Mouse (Mus musculus) left cerebral cortex, postnatal 36 days (tissue): ENCODE data around the gene Scly. TPM values are rescaled to one million over a fixed set of nuclear protein-coding genes. Genes with fewer than 3 reads are reported as not detected.
A peak's percentile ranks its signal among the peaks of the same experiment; 100 is the strongest.

Experiments used
- DNase-seq, 2 experiments: peaks; one replicate each; pipeline ENCODE4 v3.0.0; 2021 to 2022; ENCODE audit warnings: low spot score in 2 of 2, mixed read lengths in 1 of 2
- intact Hi-C: fragments of 180-260 bp; cut with DNase I; formaldehyde crosslinking; loops from one replicate; pipeline ENCODE4 v1.15.1; 2025
- total RNA-seq, 2 experiments: library from RNA; stranded (reverse); gene quantifications; 2 replicates each; pipeline ENCODE4 v1.2.3; 2021

Gene Scly
- total RNA-seq, 2 experiments from 2014 or later = 20.6 to 23.1 TPM

DNA sequence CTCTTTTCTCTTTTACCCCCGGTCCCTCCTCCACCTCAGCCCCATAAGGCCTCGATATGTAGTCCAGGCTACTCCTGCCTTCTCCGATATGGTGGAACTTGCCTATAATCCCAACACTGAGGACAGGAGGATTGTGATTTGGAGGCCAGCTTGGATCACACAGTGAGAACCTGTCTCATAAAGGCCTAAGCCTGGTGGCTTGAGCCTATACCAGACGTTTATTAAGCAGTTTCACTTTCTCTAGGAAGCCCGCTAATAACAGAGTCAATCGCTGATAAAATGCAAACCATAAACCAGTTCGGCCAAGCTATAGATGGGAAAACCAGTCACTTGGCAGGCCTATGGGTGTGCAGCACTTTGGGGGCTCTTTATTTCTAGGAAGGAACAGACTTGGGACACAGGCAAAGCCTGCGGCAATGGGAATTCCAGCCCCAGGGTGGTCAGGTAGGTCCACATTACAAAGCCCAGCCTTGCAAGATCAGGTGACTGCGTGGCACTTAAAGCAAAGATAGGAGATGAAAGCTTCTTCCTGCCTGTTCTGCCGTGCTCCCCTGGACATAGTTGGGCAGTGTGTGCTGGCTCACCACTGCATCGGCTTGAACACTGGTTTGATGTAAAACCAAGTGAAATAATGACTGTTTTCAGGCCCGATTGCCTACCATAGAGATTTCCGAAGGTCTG, 1.0 kb downstream of the Scly start:
- no peak for DNase-seq
- intact Hi-C loops = no loop called here

- DNase-seq = no peak
- intact Hi-C loops = no loop called here
Measured at GRCm38 (mm10) chr1:91299707-91300426, 1.7 kb downstream of the Scly start.

DNA sequence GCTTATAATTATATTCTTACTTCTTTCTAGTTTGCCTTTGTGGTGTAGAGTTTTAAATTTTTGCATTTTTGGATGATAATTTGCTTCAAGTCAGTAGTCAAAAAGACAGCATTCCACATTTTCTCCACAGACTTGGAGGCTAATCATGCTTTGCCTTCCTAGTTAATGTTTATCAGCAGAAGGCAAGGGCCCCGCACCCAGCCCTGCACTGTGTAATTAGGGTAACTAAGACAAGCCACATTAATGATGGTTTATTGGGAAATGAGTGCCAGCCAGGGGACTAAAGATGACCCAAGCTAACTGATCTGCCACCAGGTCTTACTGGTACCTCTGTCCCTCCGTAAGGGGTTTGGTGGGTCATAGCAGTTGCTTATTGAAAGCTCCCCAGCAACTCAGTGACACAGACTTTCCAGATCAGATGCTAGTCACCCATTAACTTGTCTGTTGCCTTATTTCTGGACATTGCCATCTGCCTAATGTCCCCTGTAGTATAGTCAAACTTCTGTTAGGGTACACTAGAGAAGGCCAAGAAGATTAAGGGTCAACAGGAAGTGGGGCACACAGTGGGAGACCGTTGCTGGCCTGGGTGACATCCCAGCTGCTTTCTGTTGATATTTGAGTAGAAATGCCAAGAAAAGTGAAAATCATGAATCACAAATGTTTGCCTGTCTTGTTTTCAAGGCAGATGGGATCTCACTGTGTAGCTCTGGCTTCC, 3.2 kb downstream of the Scly start:
- DNase-seq = no peak
- intact Hi-C loops = no loop called here

DNA sequence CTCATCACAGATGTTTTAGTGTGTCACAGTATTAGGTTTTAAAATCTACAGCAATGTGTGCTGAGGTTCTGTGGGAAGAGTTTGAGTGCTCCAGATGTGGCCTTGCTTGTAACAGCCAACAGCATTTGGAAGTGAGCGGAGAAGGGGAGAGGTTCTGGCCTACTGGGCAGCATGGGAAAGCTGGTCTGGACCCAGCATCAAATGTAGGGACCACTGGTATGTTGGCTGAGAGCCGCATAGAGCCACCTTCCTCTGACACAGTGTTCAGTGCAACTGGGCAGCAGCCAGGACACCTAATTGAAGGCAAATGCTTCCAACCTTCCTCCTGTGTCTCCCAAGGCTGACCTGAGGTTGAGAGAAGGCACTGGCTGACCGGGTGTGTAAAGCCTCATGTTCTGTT, 3.9 kb downstream of the Scly start:
- no peak for DNase-seq
- intact Hi-C loops = no loop called here

- no peak for DNase-seq
- intact Hi-C loops = no loop called here
Measured at GRCm38 (mm10) chr1:91304621-91305020, 6.5 kb downstream of the Scly start.

DNA sequence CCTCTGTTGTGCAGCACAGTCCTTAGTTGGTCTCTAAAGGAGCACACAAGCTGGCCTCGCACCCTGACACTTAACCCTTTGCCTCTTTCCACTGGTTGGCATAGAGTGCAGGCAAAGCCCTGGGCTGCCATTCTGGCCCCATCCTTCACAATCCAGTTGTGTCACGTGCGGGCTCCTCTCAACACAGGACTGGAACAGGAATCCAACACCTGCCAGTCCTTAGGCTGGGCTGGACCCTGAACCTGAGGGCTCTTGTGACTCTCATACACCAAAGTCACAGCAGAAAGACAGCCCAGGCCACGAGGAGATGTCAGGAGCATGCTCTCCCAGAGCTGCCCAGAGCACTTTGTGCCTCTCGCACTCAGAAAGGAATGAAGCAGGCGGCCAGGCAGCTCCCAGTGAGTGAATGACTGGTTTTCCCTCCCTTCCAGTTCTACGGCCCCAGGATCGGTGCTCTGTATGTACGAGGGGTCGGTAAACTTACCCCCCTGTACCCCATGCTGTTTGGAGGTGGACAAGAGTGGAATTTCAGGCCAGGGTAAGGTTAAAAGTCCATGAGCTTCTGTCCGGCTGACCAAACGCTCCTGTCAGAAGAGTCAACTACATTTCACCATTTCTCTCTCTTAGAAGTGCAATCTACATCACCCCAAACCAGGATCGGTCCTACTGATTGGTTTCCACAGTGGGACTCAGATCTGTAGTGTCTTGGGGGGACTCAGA, 11.4 kb downstream of the Scly start:
- DNase-seq = no peak
- intact Hi-C loops = no loop called here

DNA sequence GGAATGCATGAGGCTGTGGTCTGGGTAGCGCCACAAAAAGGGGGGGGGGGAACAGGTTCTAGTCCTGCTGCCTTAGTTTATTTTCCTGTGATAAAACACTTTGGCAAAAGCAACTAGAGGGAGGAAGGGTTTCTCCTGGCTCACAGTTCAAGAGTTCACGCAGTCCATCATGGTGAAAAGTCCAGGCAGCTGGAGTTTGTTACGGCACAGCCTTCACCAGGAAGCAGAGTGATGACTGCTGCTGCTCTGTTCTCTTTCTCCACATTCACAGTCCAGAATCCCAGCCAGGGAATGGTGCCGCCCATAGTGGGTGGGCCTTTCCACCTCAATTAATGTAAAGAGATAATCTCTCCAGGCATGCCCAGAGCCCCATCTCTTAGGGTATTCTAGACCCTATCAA, 14.1 kb downstream of the Scly start:
- intact Hi-C loops = no loop called here
- no peak for DNase-seq

GRCm38 (mm10) chr1:91313251-91313650, 15.1 kb downstream of the Scly start:
- intact Hi-C loops = no loop called here
- DNase-seq = no peak

- no peak for DNase-seq
- intact Hi-C loops = no loop called here
Measured at GRCm38 (mm10) chr1:91317656-91318055, 19.5 kb downstream of the Scly start.

DNA sequence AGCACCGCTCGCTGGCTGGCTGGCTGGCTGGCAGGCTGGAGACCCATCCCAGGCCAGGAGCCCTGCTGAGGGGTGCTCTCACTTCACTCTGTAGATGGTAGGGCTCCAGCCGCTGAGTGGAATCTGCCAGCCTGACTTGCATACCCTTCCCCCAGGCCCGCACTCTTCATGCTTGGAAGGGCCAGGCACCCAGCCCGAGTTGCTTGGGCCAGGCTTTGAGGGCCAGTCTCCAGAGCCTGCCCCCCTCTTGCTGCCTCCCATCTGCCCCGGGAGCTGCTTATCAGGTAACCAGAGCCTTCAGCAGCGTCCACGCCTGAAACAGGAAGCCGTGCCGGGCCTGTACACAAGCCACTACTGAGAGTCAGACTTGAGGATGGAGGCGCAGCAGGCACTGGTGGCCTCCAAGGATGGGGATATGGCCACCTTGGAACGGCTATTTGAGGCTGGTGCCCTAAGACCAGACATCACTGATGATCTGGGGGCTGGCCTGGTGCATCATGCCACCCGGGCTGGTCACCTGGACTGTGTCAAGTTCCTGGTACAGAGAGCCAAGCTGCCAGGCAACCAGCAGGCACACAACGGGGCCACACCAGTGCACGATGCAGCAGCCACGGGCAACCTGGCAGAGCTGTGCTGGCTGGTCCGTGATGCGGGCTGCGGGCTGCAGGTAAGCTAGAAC, 23.8 kb downstream of the Scly start, which contains the start of gene Espnl:
Gene Espnl, plus strand, starts transcription at position 316 of the 679 bp plus-strand sequence.
- DNase-seq = no peak
- intact Hi-C loops = no loop called here

DNA sequence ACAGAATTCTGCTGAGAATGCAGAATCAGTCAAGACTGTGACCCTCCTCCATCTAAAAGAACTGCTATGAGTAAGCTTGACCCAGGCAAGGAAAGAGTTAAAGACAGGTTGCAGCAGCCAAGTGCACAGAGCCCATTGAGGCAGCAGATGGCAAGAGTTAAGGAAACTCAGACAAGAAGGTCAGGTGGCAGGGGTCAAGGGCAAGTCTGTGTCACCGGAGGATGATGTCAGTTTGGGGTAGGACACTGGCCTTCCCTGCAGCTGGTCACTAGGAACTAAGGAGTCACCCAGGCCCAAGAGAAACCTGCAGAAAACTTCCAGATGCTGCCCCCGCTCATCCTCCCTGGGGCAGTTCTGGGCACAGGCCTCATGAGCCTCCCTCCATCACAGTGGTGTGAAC, 26.5 kb downstream of the Scly start:
- intact Hi-C loops = no loop called here

GRCm38 (mm10) chr1:91325488-91326042, 27.4 kb downstream of the Scly start:
- intact Hi-C loops = no loop called here
- DNase-seq = no peak

More for the DNA sequence above, 26.5 kb downstream of the Scly start:
- DNase-seq = no peak

DNA sequence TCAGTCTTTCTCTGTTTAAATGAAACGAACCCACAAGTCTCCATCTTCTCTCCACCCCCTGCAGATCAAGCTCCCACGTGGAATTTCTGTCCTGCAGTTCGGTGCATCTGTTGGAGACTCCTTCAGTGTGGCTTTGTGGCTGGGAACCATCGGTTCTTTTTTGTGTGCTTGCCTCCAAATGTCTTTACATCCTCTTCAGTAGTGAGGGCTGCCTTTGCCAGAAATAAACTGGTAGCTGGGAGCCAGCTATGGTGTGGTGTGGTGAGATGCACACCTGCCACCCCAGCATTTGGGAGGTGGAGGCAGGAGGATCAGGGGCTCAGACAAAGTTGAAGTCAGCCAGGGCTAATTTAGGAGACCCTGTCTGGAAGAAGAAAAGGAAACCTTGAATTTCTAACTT, 34.0 kb downstream of the Scly start:
- peak; percentile 35 to 56 for DNase-seq
- intact Hi-C loops = no loop called here

GRCm38 (mm10) chr1:91333582-91333981, 35.4 kb downstream of the Scly start:
- intact Hi-C loops = no loop called here
- DNase-seq = no peak

- no peak for DNase-seq
- intact Hi-C loops = no loop called here
Measured at GRCm38 (mm10) chr1:91337355-91337754, 39.2 kb downstream of the Scly start.

- intact Hi-C loops = loop anchor here (10.0 kb wide), 1 partner anchor 419 kb away; no protein-coding TSS in a partner anchor
- DNase-seq = peak; percentile 18 to 38
Measured at GRCm38 (mm10) chr1:91344001-91344400, 45.9 kb downstream of the Scly start.

DNA sequence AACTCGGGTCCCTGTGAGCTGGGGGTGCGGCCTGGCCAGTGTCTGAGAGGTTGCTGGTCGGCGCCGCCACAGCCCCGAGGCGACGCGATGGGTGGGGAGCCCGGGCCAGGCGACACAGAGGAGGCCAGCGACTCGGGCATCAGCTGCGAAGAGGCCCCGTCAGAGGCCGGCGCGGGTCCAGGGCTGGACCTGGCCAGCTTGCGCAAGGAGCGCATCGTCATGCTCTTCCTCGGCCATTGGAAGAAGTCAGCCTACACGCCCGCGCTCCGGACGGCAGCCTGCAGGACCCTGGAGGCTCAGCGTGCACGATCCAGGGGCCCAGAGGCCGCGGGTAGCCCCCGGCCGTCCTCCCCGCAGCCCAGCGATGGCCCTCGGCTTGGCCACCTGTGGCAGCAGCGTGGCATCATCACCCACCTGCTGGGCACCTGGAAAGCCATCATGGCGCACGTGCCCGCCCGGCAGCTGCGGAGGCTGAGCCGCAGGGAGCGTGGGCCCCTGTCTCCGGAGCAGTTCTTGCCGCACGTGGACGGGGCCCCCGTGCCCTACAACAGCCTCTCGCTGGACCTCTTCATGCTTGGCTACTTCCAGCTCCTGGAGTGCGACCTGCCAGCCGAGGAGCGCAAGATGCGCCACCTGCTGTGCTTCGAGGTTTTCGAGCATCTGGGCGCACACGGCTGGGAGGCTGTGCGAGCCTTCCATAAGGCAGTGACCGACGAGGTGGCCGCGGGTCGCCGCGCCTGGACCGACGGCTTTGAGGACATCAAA, 47.0 kb downstream of the Scly start:
- intact Hi-C loops = loop anchor here (5.0 to 10.0 kb wide), 2 partner anchors 168 to 420 kb away; partner anchors contain the start of gene Ramp1

DNA sequence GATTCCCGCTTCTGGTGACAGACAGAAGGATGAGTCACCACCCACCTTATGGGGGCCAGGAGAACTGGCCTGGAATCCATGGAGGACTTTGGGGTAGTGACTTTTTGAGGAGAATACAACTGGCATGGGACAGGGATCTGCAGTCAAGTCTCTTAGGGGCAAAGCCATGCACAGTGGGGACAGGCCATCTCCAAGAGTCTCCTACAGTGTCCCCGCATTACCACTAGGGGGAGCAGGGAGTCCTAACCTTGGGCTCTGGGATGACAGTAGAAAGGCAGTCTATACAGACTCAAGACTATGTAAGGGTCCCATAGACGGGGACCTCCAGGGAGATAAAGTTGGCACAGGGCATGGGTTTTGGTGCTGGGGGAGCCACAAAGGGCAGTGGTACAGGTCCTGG, 48.8 kb downstream of the Scly start:
- peak; percentile 51 to 53 for DNase-seq
- intact Hi-C loops = loop anchor here (5.0 to 10.0 kb wide), 2 partner anchors 170 to 422 kb away; partner anchors contain the start of gene Ramp1

More for the DNA sequence above, 47.0 kb downstream of the Scly start:
- DNase-seq = peak; percentile 27
